Mouse (Mus musculus) megakaryocyte, embryonic 14.5 days (primary cell): ENCODE measurements around the gene Akt2. TPM values are rescaled to one million over a fixed set of nuclear protein-coding genes. Genes with fewer than 3 reads are reported as not detected.
A peak's percentile ranks its signal among the peaks of the same experiment; 100 is the strongest.
"Not testable (repeated sequence)": the region's sequence is repeated elsewhere in the genome, so short reads cannot be mapped to it uniquely, and the experiment has no call there.

Source experiments
- H3K27me3 ChIP-seq: replicated peaks from 2 replicates; pipeline ENCODE3; 2012; ENCODE audit warnings: inconsistent platforms
- H3K36me3 ChIP-seq: replicated peaks from 2 replicates; pipeline ENCODE3; 2012; ENCODE audit warnings: low read length, inconsistent platforms, mixed read lengths
- H3K4me1 ChIP-seq: 2 replicates; pipeline ENCODE4 v1.6.1; 2012; ENCODE audit warnings: inconsistent platforms
- H3K4me3 ChIP-seq: replicated peaks from 2 replicates; pipeline ENCODE3; 2012; ENCODE audit warnings: moderate library complexity, mild to moderate bottlenecking, inconsistent platforms
- H3K9me3 ChIP-seq: 2 replicates; pipeline ENCODE4 v1.6.1; 2012; ENCODE audit warnings: inconsistent platforms
- FLI1 ChIP-seq: IDR thresholded peaks from 2 replicates; pipeline ENCODE4 v1.6.1; 2012; ENCODE audit warnings: low read length, inconsistent platforms, mixed read lengths
- GATA1 ChIP-seq: IDR thresholded peaks from 3 replicates; pipeline ENCODE4 v1.6.1; 2012; ENCODE audit warnings: mixed read lengths, low read length, inconsistent platforms, borderline replicate concordance
- polyA plus RNA-seq: library from polyadenylated mRNA; stranded (reverse); fragments of >175 nt; gene quantifications from 2 replicates; pipeline ENCODE4 v1.2.3, GENCODE M21; 2012; ENCODE audit warnings: low replicate concordance; ENCODE audit not compliant: insufficient read depth

The Akt2 gene
- polyA plus RNA-seq, 1 experiment = 72.3 TPM

DNA sequence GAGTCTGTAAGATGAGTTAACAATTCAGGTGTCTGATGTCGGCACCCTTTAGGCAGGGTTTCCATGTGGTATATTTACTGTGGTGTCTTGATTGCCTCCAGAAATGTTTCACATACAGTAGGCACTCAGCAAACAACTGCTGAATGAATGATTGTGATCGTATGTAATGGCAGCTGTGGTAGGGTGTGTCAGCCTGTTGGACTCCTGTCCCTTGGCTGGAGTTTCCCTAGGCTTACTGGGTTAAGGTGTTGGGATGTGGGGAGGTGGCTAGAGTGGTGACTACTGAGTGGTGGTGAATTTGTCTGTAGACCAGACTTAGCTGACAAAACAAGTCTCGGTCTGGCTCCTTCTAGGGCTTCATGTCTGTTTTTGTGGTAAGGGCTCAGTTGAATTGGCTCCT is 19.0 kb downstream of the Akt2 start:
- H3K36me3 ChIP-seq = peaks cover 87% of the 10 kb centered on the region
- no peak for TF ChIP-seq FLI1
- TF ChIP-seq GATA1 = no peak
- peak overlapping the region; percentile 79 for H3K4me3 ChIP-seq
- H3K27me3 ChIP-seq = no peaks in the 10 kb centered on the region
- no peaks in the 10 kb centered on the region for H3K9me3 ChIP-seq
- peaks cover 97% of the 10 kb centered on the region for H3K4me1 ChIP-seq

DNA sequence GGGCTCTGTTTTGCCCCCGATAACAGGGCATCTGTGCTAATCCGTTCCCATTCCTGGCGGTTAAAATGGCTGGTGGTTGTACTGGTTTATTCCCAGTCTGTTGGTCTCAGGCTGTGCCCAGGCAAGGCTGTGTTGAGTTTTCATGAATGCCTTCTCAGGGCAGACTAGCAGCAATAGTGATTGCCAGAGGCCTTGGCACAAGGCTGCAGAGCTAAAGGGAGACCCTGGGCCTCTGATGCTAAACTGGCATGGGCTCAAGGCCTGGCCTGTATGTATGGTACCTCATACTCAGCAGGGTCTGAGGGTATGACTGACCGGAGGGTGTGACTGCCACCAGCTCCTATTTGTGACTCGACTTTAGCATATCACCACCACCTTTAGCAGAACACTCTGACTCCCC is 19.5 kb downstream of the Akt2 start:
- Histone ChIP-seq H3K4me3 (peak overlapping the region; percentile 33), H3K27me3 (no peaks in the 10 kb centered on the region), H3K9me3 (no peaks in the 10 kb centered on the region), H3K4me1 (peaks cover 96% of the 10 kb centered on the region), H3K36me3 (peaks cover 86% of the 10 kb centered on the region)
- TF ChIP-seq GATA1 = no peak
- no peak for TF ChIP-seq FLI1

DNA sequence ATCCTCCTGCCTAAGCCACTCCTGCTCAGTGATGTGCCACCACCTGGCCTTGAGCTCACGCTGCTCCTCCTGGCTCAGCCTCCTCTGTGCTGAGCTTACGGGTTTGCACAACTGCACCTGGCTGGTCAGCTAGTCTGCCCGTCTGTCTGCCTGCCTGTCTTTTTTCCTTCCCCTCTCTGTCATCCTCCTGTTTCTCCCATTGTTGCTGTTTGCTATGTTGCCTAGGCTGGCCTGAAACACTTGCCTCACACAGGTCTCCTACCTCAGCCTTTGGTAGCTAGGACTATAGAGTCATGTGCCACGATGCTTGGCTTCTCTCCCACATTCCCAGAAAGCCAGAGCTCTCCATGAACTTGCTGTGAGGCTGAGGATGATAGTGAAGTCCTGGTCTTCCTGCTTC is 21.6 kb downstream of the Akt2 start:
- Histone ChIP-seq H3K4me1 (peaks cover 95% of the 10 kb centered on the region), H3K36me3 (peaks cover 86% of the 10 kb centered on the region), H3K27me3 (no peaks in the 10 kb centered on the region), H3K9me3 (no peaks in the 10 kb centered on the region), H3K4me3 (peak overlapping the region; percentile 76)
- TF ChIP-seq GATA1 (no peak), FLI1 (no peak)

DNA sequence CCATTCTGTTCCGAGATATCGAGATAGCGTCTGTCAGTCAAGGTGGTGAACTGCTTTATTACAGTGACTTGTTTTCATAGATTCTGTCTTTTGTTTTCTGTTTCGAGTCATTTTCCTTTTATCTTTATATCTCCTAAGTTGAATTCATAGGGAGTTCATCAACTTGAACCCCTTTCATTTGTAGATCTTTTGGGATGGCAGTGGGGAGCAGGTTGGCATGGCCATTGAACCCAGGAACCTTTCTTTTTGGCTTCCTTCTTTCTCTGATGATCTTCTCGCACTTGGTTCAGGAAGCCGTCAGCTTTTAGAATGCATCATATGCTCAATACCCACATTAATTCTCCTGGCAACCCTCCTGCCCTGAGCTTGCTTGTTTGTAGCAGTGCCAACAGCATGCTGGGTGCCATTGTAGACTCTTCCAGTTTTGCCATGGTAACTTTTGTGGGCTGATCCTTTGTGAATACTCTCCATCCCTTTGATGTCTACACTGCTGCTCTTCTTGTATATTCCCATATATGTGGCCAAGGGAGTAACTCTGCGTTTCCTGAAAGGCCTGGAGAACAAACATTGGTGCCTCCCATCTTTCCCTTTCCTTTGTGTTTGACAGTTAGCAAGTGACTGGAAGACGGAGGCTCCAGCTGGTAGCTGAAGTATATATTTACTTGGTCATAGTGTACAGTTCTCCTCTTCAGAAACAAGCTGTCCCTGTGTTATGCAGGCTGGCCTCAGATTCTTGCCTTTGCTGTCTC is 22.6 kb downstream of the Akt2 start:
- peaks cover 95% of the 10 kb centered on the region for H3K4me1 ChIP-seq
- peaks cover 86% of the 10 kb centered on the region for H3K36me3 ChIP-seq
- TF ChIP-seq GATA1 (no peak), FLI1 (no peak)
- no peak overlapping the region for H3K4me3 ChIP-seq
- H3K27me3 ChIP-seq = no peaks in the 10 kb centered on the region
- no peaks in the 10 kb centered on the region for H3K9me3 ChIP-seq

DNA sequence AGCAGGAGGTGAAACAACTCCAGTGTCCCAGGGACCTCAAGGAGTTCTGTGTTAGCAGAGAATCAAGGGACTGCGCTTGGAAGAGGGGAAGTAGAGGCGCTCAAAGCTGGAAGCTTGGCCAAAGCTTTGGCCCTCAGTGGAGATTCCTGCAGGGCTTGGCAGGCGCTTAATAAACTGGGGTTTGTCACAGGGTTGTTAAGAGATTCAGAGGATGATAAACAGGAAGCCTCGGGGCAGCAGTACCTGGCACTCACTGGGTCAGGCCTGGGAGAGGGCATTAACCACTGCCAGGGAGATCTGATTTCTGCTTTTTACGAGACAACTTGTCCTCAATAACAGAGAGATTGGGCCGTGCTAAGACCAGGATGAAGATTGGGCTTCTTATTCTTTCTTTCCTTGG is 29.7 kb downstream of the Akt2 start:
- no peaks in the 10 kb centered on the region for H3K9me3 ChIP-seq
- H3K4me3 ChIP-seq = no peak overlapping the region
- TF ChIP-seq GATA1 = no peak
- TF ChIP-seq FLI1 = no peak
- H3K4me1 ChIP-seq = peaks cover 52% of the 10 kb centered on the region
- no peaks in the 10 kb centered on the region for H3K27me3 ChIP-seq
- peaks cover 100% of the 10 kb centered on the region for H3K36me3 ChIP-seq

DNA sequence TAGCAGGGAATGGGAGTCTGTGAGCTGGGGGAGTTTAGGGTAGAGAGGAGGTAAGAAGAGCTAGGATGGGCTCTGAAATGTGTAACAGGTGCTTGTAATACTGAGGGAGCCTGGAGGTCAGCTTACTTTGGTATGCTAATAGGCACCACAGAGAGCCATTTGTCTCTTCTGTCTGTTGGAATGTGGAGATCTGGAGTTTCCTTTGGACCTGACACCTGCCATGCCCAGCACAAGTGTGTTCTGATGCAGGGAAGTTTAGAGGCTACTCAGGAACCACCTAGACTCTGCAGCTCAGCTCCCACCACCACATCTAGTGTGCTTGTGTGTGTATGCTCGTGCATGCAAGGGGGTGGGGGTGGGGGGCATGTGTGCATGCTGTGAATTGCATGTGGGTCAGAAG is 30.9 kb downstream of the Akt2 start:
- H3K27me3 ChIP-seq = no peaks in the 10 kb centered on the region
- no peaks in the 10 kb centered on the region for H3K9me3 ChIP-seq
- TF ChIP-seq GATA1 (no peak), FLI1 (no peak)
- H3K4me3 ChIP-seq = no peak overlapping the region
- H3K36me3 ChIP-seq = peaks cover 100% of the 10 kb centered on the region
- peaks cover 40% of the 10 kb centered on the region for H3K4me1 ChIP-seq

DNA sequence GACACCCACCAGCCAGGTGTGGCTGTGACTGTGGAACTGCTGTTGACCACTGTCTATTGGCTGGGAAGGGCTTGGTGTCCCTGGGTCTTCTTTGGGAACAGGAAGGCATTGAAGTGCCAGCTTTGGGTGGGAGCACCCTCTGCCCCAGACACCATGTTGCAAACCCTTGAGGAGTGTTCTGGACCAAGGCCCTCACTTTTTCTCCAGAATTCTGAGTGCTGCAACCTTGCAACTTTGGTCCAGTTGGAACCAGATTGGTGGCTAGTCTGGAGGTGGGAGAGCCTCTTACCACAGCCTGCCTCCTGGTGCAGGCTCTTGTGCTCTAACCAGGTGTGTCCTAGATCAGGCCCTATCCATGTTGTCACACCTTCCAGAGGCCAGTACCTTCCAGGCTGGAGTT is 33.6 kb downstream of the Akt2 start:
- Histone ChIP-seq H3K4me1 (peaks cover 14% of the 10 kb centered on the region), H3K9me3 (no peaks in the 10 kb centered on the region), H3K36me3 (peaks cover 100% of the 10 kb centered on the region), H3K27me3 (no peaks in the 10 kb centered on the region), H3K4me3 (no peak overlapping the region)
- TF ChIP-seq GATA1 = no peak
- no peak for TF ChIP-seq FLI1

DNA sequence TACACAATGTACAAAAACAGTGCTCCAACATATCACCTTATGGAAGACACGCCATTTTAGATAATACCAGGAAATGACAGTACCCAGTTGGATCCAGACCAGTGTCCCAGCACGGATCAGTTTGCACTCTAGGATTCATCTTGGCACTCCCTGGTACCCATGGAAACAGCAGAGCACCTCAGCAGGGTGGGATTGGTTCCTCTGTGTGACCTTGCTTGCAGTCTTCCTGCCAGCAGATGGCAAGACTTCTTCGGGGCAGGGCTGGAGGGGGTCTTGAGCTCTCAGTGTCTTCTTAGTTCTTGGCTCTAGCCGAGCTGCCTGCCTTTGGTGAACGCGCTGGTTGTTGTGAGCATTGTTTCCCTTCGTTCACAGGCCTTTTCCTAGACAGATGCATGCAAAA is 36.4 kb downstream of the Akt2 start:
- Histone ChIP-seq H3K4me3 (no peak overlapping the region), H3K9me3 (no peaks in the 10 kb centered on the region), H3K4me1 (peaks cover under 1% of the 10 kb centered on the region; the same call in 1 of the 2 replicates), H3K27me3 (no peaks in the 10 kb centered on the region), H3K36me3 (peaks cover 96% of the 10 kb centered on the region)
- TF ChIP-seq GATA1 (no peak), FLI1 (no peak)

DNA sequence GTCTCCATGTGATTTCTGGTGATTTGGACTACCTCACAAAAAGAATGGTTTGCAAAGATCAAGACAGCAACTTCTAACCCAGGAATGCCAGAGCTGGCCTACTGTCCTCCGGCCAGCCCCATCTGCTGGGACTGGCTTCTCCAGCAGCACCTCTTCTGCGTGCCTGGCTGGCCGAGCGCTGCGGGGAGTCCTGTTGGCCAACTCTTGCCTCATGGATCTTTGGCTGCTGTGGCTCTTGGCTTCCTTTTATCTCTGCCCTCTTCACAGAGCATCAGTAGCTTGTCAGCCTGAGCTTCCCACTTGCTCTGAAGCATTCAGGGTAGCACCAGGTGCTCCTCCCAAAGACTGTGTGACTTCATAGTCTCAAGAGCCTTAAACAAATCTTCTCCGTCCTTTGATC is 36.8 kb downstream of the Akt2 start:
- TF ChIP-seq GATA1 (no peak), FLI1 (no peak)
- Histone ChIP-seq H3K4me3 (no peak overlapping the region), H3K9me3 (no peaks in the 10 kb centered on the region), H3K36me3 (peaks cover 96% of the 10 kb centered on the region), H3K27me3 (no peaks in the 10 kb centered on the region), H3K4me1 (peaks cover 3% of the 10 kb centered on the region; the same call in 1 of the 2 replicates)

DNA sequence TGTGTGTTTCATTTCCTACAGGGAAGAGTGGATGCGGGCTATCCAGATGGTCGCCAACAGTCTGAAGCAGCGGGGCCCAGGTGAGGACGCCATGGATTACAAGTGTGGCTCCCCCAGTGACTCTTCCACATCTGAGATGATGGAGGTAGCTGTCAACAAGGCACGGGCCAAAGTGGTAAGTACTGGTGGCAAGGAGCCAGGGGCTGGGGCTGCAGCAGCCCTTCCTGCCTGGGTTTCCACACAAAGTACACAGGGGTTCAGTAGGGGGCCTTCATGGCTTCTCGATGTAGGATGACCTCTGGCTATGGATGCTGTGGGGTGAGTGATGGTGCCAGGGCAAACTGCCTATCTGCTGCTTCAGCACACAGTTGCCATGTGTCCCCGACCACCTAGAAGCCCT is 37.5 kb downstream of the Akt2 start:
- not testable (repeated sequence) for H3K27me3 ChIP-seq, H3K4me3 ChIP-seq, H3K9me3 ChIP-seq, H3K4me1 ChIP-seq
- peaks cover 95% of the 10 kb centered on the region for H3K36me3 ChIP-seq
